Mouse (Mus musculus): ENCODE data around the gene Clcnka. TPM values are rescaled to one million over a fixed set of nuclear protein-coding genes. Genes with fewer than 3 reads are reported as not detected.

Clcnka gene
- polyA plus RNA-seq, 1 experiment, result 99.3 TPM

DNA sequence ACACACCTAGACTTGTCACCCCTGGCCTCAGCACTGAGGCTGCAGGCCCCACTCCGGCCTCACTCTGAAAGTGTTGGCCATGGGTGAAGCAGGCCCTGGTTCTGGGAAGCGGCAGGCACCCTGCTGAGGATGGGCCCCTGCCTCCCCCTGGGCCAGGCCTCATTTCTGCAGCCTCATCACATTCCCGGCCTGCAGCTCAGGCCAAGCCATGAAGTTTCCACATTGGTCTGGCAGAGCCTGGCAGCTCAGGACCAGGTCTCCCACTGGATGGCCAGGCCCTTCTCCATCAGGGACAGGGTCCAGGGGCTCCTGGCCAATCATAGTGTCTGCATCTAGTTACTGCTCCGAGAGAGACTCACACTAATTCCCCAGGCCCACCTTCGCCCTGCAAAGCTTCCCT lies 63.8 kb downstream of the Clcnka start:
- WGBS, result 69% methylated on average over 5 of the region's 5 CpGs
- no peaks in the 10 kb centered on the region for H3K4me1 ChIP-seq (ENCODE audit: control insufficient read depth, insufficient read depth, low read length)

More for the DNA sequence above, 63.8 kb downstream of the Clcnka start:
- DNase-seq, result peak; percentile 34
- no peak for TF ChIP-seq POLR2A (IDR thresholded peaks at IDR 0.05; ENCODE audit: low read depth, low read length)
- no peak for TF ChIP-seq CTCF (conservative IDR thresholded peaks at IDR 0.05; ENCODE audit: insufficient read depth, insufficient read length, low read depth, low read length)
- no peak overlapping the region for H3K27ac ChIP-seq (ENCODE audit: insufficient read depth, low read depth, low read length)
- H3K27me3 ChIP-seq (replicated peaks; ENCODE audit: control insufficient read depth, insufficient read depth, low read length), result no peaks in the 10 kb centered on the region
- no peak overlapping the region for H3K4me3 ChIP-seq (ENCODE audit: insufficient read depth, low read depth, low read length)
- no peaks in the 10 kb centered on the region for H3K36me3 ChIP-seq (ENCODE audit: control insufficient read depth, insufficient read depth, low read length)

Other genes starting within 250 kb of the Clcnka start
- 1.2 and 1.6 TPM in 2 replicates for gene Rsg1, start 184.8 kb downstream of the Clcnka start, polyA plus RNA-seq (2012; rRNA removed)
- 4.9 and 5.1 TPM in 2 replicates for gene Arhgef19, start 159.2 kb downstream of the Clcnka start, polyA plus RNA-seq (2012; rRNA removed)
- gene Epha2, start 97.5 kb downstream of the Clcnka start, polyA plus RNA-seq (2012; rRNA removed), result 8.1 and 9.6 TPM in 2 replicates
- 1.8 and 2.0 TPM in 2 replicates for gene Fam131c, start 30.5 kb downstream of the Clcnka start, polyA plus RNA-seq (2012; rRNA removed)
- 286 and 318 TPM in 2 replicates for gene Clcnkb, start 17.3 kb upstream of the Clcnka start, polyA plus RNA-seq (2012; rRNA removed)
- gene Hspb7, start 22.1 kb upstream of the Clcnka start, polyA plus RNA-seq (2012; rRNA removed), result 2.9 and 9.5 TPM in 2 replicates
- gene Srarp, start 37.4 kb upstream of the Clcnka start, polyA plus RNA-seq (2012; rRNA removed), result 0.11 and 0.14 TPM in 2 replicates
- 23.4 and 28.9 TPM in 2 replicates for gene Zbtb17, start 45.9 kb upstream of the Clcnka start, polyA plus RNA-seq (2012; rRNA removed)
- 15.9 and 19.6 TPM in 2 replicates for gene Spen, start 139.9 kb upstream of the Clcnka start, polyA plus RNA-seq (2012; rRNA removed)
- 10.2 and 10.5 TPM in 2 replicates for gene Fblim1, start 207.4 kb upstream of the Clcnka start, polyA plus RNA-seq (2012; rRNA removed)
- 29.0 and 32.3 TPM in 2 replicates for gene Tmem82, start 219.9 kb upstream of the Clcnka start, polyA plus RNA-seq (2012; rRNA removed)
- 30.1 and 33.8 TPM in 2 replicates for gene Slc25a34, start 225.1 kb upstream of the Clcnka start, polyA plus RNA-seq (2012; rRNA removed)